Mouse (Mus musculus): ENCODE results near the gene Arl2.

DNA sequence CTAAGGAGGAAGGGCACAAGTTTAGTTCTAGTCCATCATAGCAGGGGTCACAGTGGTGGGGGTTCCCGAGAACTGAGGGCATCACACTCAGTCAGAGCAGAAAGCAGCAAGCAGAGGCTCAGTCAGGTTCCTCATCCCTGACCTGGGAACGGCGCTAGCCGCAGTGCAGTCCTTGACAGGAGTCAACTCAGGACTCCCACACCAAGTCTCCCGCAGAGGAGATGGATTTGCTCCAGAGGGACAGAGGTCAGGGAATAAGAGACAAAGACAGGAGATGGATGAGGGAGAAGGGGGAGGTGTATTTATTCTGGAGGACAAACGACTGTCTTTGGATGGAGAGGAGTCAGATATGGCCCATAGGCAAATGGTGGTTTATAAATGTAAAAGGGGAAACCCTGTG is 28.2 kb downstream of the Arl2 start:
- no peak for TF ChIP-seq POLR2A (IDR thresholded peaks at IDR 0.05; ENCODE audit: insufficient read depth, low read depth, low read length)
- TF ChIP-seq CTCF (IDR thresholded peaks at IDR 0.05; ENCODE audit: insufficient read depth, low read depth, low read length), result no peak

All from olfactory bulb, adult 2 months (tissue).